Mouse (Mus musculus): ENCODE data around the gene Gm20837. TPM values are rescaled to one million over a fixed set of nuclear protein-coding genes. Genes with fewer than 3 reads are reported as not detected.
"Not testable (repeated sequence)": the region's sequence is repeated elsewhere in the genome, so short reads cannot be mapped to it uniquely, and the experiment has no call there.

Gm20837 gene
- polyA plus RNA-seq (2017; shearing (Covaris generic)) = not detected

DNA sequence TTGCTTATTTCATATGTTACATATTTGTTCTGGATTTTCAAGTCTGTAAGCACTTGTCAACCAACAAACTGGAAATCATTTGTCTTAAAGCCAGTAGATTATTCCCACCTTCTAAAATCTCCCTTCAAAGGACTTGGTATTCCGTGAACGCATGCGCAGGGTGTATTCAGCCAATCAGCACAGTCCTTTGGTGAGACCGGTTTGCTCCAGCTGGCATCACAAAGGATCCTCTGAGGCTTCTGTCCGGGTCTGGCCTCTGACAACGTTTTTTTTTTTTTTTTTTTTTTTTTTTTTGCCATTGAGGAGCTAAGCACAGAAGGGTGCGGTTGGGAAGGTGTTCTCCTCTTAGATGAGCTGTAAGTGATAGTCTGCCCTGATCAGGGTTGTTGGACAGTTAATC is at the start of gene Gm20837:
Gm20837 (plus strand) TSS at position 301 of the 400 bp plus-strand sequence.
- not testable (repeated sequence) for ATAC-seq
